Mouse (Mus musculus): ENCODE results near the gene Pald1. TPM values are rescaled to one million over a fixed set of nuclear protein-coding genes. Genes with fewer than 3 reads are reported as not detected.

The Pald1 gene
- 1 to 10 TPM; 6.8 to 8.5 TPM for total RNA-seq (2021)
- long read RNA-seq, experiment 1, full-length matches to known transcripts = 3 of 9 reads
- long read RNA-seq, experiment 1, partial matches to known transcripts = 0 of 9 reads
- long read RNA-seq, experiment 1, other reads (novel, unspliced or antisense) = 6 of 9 reads
- long read RNA-seq, experiment 2, full-length matches to known transcripts = 3 of 7 reads
- long read RNA-seq, experiment 2, partial matches to known transcripts = 0 of 7 reads
- long read RNA-seq, experiment 2, other reads (novel, unspliced or antisense) = 4 of 7 reads

DNA sequence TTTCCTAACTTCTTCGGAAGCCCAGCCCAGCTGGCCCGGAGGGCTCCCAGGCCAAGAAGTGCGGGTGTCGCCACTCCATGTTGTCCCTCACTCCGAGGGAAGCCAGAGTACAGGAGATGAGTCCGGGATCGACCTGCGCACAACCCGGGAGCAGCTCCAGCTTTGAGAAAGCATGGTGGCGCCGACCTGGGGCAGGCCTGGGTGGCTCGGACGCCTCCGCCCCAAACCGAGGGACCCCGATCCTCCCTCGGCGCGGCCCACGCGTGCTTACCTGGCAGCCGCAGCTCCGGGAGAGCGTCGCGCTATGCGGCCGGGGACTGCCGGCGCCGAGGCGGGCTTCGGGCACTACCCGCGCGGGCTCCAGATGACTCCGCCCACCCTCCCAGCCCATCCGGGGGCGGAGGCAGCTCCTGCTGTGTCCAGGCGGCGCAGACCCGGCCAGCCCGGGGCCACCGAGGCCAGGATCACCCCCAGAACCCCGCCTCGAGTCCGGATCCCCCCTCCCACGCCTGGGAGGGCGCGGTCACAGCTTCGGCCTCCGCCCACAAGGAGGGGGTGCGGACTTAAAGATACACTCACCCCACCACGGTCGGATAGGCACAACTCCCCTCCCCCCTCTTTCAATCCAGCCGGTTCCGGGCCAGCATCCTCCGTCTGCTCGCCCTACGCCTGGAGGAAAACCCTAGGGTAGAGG is at the start of gene Pald1:
TSS of gene Pald1 (minus strand) at position 510 of the 694 bp plus-strand sequence.
- peak; percentile 31 to 43 for DNase-seq (ENCODE audit: low spot score in 2 of 2)

DNA sequence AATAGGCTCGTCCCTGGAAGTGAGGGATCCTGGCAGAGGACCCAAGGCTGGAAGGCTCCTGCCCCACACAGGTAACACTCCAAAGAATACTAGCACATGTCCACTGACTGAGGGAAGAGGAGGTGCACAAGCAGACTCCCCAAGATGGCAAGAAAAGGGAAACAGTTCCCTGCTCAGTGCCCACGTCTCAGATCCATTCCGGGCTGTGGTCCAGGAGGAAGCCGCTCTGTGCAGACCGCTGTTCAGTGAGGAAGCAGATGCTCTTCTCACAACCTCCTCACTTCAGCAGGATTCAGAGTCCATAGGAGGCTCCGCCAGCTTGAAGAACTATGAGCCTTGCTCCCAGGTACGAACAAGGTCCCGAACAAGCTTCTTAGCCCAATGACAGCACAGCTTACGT is 48.0 kb upstream of the Pald1 start:
- DNase-seq (ENCODE audit: low spot score in 2 of 2) = peak; percentile 77 to 85

DNA sequence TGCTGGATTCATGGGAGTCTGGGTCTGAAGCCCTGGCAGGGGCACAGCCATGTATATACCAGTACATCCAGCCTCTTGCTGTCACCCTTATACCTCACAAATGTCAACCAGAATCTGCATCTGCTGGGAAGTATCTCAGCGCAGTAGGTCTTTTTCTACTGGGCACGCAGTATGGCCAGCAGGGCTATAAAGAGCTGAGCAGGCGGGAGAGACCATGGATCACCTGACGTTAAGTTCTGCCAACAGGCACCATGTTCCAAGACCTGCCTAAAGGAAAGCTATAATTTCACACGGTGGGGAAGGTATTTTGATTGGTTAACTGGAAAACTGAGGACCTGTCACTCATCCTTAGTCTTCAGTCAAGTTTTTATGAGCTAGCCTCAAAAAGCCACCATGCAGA is 45.7 kb upstream of the Pald1 start:
- DNase-seq (ENCODE audit: low spot score in 2 of 2) = no peak

DNA sequence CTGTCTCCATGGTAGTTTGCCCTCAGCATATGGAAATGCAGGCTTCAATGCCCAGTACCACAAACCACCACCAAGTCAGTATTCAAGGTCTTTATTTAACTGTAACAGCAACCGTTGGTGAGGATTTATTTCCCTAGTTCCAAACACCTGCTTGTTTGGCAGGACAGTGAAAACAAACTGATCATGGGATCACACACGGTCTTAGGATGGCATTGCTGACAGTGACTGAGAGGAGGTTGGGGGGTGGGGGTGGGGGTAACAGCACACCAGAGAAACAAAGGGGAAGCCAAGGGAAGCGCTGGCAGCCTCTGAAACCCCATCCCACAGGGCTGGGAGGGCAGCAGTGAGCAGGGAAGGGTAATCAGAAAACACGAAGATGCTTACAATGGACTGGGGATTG is 45.1 kb upstream of the Pald1 start:
- DNase-seq (ENCODE audit: low spot score in 2 of 2) = no peak

DNA sequence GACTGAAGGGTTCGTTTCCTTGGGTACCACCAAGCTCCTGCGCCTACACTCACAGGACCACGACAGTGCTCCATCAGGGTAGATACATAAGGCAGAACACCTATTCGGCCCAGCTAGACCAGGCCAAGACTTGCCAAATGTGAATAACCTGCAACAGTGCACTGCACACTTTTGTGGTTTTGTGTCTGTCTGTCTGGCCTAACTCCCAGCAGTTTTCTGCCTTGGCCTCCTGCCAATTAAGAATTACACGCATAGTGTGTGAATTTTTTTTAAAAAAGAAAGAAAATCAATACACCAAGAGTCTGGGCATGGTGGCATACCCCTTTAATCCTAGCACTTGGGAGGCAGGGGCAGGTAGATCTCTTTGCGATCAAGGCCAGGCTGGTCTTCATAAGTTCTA is 44.6 kb upstream of the Pald1 start:
- no peak for DNase-seq (ENCODE audit: low spot score in 2 of 2)

DNA sequence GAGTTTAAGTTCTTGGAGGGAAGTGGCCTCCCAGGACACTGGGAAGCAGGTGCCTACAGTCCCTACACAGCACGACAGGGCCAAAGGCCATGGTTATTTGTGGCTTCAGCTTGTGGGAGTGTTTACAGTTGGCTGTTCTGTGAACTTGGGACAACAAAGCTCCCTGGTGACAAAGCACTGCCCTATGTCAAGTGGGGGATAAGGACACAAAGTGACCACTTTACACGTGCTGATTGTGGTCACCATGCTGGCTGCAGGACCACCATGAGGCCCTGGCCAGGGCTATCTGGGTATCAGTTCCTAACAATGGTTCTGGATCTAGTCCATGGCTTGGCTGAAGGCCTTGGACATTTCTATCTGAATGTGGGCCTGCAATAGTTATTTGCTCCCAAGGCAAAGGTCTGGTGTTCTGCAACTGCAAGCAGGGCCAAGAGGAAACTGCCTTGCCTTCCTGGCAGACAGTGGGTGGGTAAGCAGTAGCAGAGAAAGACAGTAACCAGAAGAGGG is 43.0 kb upstream of the Pald1 start:
- no peak for DNase-seq (ENCODE audit: low spot score in 2 of 2)

DNA sequence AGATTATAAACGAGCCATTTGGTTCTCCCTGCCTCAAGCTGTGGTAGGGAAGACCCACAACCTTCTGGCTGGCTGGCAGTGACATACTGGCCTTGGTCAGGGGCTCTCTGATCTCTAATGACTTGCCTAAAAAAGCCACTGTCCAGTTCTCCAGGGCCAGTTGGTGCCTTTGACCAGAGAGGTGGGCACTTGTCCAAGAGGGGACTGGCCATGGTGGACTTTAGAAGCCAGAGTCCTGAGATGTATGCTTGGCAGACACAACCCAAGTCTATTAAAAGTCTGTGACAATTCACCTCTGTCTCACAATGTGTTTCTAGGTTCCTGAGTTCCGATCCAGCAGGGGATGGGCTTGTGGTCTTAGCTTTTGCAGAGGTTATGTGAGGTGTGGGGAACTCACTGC is 41.7 kb upstream of the Pald1 start:
- no peak for DNase-seq (ENCODE audit: low spot score in 2 of 2)

DNA sequence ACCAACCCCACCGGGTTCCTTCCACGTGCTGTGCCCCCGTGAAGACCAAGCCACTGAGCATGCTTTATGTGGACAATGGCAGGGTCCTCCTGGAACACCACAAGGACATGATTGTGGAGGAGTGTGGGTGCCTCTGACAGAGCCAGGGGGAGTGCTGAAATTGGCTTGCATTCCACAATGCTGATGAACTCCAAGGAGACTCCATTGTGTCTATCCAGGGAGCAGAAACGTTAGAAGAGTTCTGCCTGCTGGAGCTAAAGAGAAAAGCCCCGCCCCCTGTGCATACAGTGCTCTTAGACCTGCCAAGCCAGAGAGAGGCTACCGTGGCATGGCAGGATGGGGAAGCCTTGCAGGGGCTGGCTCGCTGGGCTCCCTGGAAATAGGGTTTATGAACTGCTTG is 41.2 kb upstream of the Pald1 start:
- DNase-seq (ENCODE audit: low spot score in 2 of 2) = no peak

DNA sequence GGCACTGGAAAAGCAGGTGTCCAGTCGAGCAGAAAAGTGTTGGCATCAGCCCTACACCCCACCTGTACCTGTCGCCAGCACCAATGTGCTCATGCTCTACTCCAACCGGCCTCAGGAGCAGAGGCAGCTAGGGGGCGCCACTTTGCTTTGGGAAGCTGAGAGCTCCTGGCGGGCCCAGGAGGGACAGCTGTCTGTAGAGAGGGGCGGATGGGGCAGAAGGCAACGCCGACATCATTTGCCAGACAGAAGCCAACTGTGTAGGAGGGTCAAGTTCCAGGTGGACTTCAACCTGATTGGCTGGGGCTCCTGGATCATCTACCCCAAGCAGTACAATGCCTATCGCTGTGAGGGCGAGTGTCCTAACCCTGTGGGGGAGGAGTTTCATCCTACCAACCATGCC is 40.0 kb upstream of the Pald1 start:
- DNase-seq (ENCODE audit: low spot score in 2 of 2) = peak in 1 of 2 experiments; percentile 29

DNA sequence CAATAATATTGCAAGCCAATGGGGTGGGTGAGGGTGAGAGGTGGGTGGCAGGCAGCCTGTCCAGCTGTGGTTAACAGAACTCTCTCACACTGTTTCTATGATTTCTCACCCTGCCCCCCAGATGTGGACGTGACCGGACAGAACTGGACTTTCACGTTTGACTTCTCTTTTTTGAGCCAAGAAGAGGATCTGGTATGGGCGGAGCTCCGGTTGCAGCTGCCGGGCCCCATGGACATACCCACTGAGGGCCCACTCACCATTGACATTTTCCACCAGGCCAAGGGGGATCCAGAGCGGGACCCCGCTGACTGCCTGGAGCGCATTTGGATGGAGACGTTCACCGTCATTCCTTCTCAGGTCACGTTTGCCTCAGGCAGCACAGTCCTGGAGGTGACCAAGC is 39.5 kb upstream of the Pald1 start:
- DNase-seq (ENCODE audit: low spot score in 2 of 2) = no peak

DNA sequence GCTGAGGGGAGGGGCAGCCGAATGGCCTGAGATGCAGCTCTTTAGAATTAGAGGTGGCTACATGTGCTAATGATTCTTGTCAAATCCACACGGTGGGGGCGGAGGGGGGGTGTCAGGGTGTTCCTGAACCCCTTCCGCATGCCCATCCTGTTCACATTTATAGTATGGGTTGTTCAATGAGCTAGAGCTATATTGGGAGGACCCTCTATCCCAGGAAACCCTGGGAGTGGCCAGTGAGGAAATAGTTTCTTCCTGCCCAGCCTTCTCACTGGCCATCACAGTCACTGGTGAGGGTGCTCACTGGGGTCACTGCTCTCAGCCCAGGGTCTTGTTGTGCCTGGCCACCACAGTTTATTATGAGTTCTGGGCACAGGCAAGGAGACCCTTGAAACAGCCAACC is 36.7 kb upstream of the Pald1 start:
- no peak for DNase-seq (ENCODE audit: low spot score in 2 of 2)

DNA sequence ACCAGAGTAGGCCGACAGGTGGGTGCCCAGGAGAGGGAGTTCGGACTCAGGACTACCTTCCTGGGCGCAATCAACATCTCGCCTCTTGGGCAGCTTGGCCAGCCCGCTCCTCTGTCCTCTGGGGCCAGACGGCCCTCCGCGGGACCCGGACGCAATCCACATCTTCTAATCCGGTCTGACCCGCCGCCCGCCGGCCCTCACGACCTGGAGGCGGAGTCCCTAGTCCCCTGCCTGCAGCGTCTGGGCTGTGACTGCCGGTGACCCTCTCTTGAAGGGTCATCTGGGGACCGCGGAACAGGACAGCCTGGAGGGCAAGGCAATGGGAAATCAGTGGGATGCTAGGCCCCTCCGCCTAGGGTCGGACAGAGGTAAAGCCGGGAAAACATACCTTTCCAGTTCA is 35.8 kb upstream of the Pald1 start:
- DNase-seq (ENCODE audit: low spot score in 2 of 2) = no peak

DNA sequence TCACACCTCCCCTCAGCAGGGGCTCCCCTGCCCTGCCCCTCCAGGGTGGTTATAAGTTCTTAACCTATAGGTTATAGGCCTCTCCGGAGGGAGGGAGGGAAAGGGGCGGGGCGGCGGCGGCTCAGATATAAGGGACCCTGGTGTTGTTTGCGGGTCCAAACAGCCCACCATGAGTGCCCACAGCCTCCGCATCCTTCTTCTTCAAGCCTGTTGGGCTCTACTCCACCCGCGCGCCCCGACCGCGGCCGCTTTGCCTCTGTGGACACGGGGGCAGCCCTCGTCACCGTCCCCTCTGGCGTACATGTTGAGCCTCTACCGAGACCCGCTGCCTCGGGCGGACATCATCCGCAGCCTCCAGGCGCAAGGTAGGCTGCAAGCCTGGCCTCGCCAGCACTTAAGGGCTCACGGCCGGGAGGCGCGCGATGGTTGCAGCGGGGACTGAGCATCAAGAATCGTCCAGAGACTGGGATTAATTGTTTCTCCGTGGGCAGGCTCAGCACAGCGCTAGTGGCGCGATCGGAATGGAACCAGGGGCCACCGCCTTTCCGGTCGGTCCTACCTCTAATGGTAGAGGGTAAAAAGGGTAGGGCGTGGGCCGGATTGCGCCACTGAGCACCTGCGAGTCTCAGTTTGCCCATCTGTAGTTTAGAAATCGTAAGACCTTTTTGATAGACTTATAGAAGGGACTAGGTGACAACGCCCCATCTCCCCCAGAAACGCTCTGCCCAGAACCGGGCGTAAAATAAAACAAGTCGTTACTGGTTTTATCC is 35.0 kb upstream of the Pald1 start:
- DNase-seq (ENCODE audit: low spot score in 2 of 2) = no peak

DNA sequence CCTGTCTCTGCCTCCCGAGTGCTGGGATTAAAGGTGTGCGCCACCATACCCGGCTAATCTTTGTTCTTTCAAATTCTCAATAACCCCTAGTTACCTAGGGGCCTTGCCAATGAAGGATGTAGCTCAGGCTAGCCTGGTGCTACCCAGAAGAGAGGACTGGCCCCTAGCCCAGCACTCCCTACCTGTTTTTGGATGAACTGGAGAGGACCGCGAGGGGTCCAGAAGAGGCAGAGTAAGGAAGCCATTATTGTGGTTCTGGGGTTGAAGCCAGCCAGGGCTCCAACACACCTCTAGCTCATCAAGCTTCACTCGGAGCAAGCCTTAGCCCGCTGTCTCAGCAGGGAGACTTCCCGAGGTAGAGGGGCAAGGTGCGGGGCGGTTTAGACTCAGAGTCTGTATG is 34.3 kb upstream of the Pald1 start, which contains the start of gene Nodal:
TSS of gene Nodal (plus strand) at position 301 of the 400 bp plus-strand sequence.
- DNase-seq (ENCODE audit: low spot score in 2 of 2) = no peak

DNA sequence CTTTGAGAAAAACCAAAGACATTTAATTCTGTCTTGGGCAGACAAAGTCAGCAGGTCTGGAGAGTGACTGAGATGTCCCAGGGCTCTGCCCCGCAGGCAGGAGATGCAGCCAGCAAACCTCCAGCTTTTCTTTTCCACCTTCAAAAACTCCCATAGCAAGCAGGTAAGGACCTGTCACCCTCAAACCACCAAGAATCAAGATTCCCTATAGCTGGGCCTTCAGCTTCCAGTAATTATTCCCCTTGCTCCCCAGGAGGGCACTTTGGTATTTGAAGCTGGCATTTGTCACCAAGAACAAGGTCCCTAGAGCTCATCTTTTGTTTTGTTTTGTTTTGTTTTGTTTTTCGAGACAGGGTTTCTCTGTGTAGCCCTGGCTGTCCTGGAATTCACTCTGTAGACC is 33.7 kb upstream of the Pald1 start:
- DNase-seq (ENCODE audit: low spot score in 2 of 2) = no peak

DNA sequence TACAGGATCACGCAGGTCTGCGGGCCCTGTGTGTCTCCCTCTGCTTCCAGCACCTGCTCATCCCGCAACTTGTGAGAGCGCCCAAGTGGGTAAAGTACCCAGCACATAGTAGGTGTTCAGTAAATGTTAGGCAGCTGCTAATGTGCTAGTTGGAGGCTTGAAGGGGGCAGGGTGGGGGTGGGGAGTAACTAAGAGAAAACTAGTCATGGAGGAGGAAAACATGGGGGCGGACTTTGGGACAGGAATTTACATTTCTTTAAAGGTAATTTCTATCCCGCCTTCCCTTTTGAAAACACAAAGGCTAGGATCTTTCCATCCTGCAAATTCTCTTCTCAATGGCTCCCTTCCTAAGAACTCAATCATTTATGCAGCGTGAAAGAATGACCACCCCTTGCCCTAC is 33.2 kb upstream of the Pald1 start:
- DNase-seq (ENCODE audit: low spot score in 2 of 2) = no peak

DNA sequence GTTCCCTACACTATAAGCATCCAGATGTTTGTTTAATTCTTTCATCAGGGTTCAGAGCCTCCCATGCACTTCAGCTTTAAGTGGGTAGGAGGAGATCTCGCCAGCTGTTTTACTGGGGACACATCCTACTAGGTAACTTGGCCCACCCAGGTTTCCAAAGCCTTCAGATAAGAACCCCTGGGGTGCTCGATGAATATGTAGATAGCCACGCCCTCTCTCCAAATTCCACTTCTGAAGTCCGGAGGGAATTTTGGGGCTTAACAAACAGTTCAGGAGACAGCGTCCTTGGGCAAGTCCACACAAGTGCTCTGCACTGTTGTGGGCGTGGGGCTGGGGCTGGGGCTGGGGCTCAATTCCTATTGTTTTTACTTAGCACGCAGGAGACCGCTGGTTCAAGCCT is 32.6 kb upstream of the Pald1 start:
- DNase-seq (ENCODE audit: low spot score in 2 of 2) = no peak

DNA sequence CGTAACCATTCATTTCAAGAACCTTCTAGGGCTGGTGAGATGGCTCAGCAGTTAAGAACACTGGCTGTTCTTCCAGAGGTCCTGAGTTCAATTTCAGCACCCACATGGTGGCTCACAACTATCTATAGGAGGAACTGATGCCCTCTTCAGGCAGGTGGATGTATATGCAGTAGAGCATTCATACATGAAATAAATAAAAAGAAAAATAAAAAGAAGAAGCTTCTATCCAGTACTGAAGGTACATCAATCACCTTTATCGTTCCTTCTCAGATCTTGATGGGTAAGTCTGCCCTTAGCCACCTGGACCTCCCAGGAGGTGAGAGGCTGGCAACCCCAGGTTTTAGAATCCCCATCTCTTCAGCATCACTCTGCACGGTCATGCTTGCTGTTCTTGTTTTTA is 31.9 kb upstream of the Pald1 start:
- no peak for DNase-seq (ENCODE audit: low spot score in 2 of 2)

DNA sequence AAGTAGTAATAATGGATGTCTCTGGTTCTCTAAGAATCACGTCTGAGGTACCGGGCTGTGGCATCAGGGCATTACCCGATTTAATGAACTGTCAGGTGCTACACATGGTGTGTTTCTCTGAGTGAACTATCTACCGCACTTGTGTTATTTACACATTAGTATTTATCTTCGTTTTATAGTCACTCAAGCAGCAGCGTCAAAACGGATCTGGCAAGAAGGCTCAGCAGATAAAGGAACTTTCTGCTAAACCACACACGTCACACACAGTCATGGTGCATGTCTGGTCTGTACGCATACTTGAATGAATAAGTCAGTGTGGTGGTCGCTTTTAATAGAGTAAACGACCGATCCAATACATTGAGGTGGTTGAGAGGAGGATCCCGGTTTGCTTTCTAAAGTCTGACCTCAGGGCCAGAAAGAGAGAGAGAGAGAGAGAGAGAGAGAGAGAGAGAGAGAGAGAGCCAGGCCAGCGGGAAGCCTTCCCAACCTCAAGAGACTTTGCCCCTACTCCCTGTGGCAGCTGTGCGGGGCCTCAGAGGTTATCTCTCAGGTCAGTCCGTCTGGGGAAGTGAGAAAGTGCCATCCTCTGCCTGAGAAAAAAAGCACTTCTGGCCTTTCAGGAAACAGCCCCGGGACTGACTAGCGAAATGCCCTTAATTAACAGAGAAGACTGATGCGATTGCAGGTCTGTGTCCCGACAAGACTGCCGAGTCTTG is 29.7 kb upstream of the Pald1 start:
- DNase-seq (ENCODE audit: low spot score in 2 of 2) = no peak

DNA sequence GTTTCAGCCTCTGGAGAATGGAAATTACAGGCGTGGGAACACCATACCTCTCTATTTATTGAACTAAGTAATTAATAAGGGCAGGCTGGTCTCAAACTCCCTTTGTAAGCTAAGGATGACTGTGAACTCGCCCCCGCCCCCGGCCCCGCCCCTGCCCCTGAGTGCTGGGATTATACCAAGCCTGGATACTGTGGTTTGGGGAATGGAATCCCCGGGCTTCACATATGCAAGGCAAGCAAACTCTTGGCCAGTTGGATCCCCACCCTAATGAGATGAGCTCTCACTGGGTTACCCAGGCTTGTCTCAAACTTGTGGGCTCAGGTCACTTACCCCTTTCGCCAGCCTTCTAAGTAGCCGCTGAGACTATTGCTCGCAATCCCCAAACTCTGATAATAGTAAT is 26.9 kb upstream of the Pald1 start:
- DNase-seq (ENCODE audit: low spot score in 2 of 2) = no peak

DNA sequence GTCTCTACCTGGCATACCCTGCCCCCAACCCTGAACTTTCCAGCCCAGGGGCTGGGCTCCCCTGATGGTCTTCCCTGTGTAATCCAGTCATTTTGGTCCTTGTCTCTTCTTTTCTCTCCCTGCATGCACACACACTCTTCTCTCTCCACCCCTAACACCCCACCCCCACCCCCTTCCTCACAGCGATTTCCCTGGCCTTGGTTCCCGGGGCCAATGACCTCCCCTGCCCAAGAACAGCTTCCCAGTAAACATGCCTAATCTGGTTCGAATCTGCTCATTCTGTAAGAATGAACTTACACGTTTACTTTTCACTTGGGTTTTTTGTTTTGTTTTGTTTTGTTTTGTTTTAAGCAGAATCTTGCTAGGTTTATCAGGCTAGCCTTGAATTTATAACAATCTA is 26.4 kb upstream of the Pald1 start:
- DNase-seq (ENCODE audit: low spot score in 2 of 2) = no peak
